Mouse (Mus musculus) heart, embryonic 12.5 days (tissue): ENCODE data around the gene Gm49387. TPM values are rescaled to one million over a fixed set of nuclear protein-coding genes. Genes with fewer than 3 reads are reported as not detected.
A peak's percentile ranks its signal among the peaks of the same experiment; 100 is the strongest.

ENCODE experiments used
- ATAC-seq: fragments of 200-750 bp; cut with Nextera tagmentation; 2 replicates; pipeline ENCODE4 v1.8.0; 2017; ENCODE audit warnings: moderate TSS enrichment, moderate library complexity; ENCODE audit not compliant: insufficient number of reproducible peaks, low FRiP score
- H3K27ac ChIP-seq: fragments of 300-500 bp; sonication (generic); 2 replicates; pipeline ENCODE4 v1.5.1; 2016; ENCODE audit warnings: mild to moderate bottlenecking, moderate library complexity; ENCODE audit not compliant: poor library complexity, severe bottlenecking
- H3K27me3 ChIP-seq: fragments of 300-500 bp; sonication (generic); replicated peaks from 2 replicates; pipeline ENCODE4 v1.6.1; 2016; ENCODE audit warnings: mild to moderate bottlenecking, moderate library complexity
- H3K36me3 ChIP-seq: fragments of 300-500 bp; sonication (generic); 2 replicates; pipeline ENCODE4 v1.6.1; 2016; ENCODE audit warnings: mild to moderate bottlenecking, moderate library complexity
- H3K4me1 ChIP-seq: fragments of 300-500 bp; sonication (generic); replicated peaks from 2 replicates; pipeline ENCODE4 v1.6.1; 2016; ENCODE audit warnings: mild to moderate bottlenecking
- H3K4me2 ChIP-seq: fragments of 300-500 bp; sonication (generic); 2 replicates; pipeline ENCODE4 v1.6.1; 2016; ENCODE audit warnings: mild to moderate bottlenecking, moderate library complexity
- H3K4me3 ChIP-seq: fragments of 300-500 bp; sonication (generic); 2 replicates; pipeline ENCODE4 v1.5.1; 2016; ENCODE audit warnings: mild to moderate bottlenecking
- H3K9ac ChIP-seq: fragments of 300-500 bp; sonication (generic); 2 replicates; pipeline ENCODE4 v1.6.1; 2016; ENCODE audit warnings: mild to moderate bottlenecking, moderate library complexity
- H3K9me3 ChIP-seq: fragments of 300-500 bp; sonication (generic); replicated peaks from 2 replicates; pipeline ENCODE4 v1.6.1; 2016; ENCODE audit warnings: mild to moderate bottlenecking, moderate library complexity
- WGBS: fragments of 180-500 bp; shearing (Covaris S2); methylation state at CpG from one replicate; pipeline ENCODE4 v1.1.7; 2016; 5-methylcytosine and 5-hydroxymethylcytosine counted together
- polyA plus RNA-seq: library from polyadenylated mRNA; unstranded; fragments of >200 nt; fragmentation: Nextera tagmentation; extraction: Ambion mirVana; gene quantifications from 2 replicates; pipeline ENCODE4 v1.2.1, GENCODE M21; 2016

The Gm49387 gene
- polyA plus RNA-seq, 1 experiment from 2014 or later: 0.10 TPM

DNA sequence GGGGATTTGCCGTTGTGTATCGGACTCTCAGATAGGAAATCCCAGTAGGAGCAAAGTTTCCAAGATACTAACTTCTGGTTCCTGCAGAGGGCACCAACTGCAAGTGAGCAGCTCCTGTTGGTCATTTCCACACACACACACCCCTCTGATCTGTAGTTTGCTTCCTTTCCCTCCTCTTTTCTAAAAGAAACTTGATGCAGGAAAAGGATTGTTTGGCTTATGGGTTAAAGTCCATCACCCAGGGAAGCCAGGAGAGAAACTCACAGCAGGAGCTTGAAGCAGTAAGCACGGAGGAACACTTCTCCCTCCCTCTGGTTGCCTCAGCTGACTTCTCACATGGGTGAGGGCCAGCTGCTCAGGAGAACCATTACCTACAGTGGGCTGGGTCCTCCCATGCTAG is 121.5 kb downstream of the Gm49387 start:
- H3K9ac ChIP-seq: no peak overlapping the region
- ATAC-seq: no peak
- no peak overlapping the region for H3K27ac ChIP-seq
- H3K27me3 ChIP-seq: no peaks in the 10 kb centered on the region
- no peaks in the 10 kb centered on the region for H3K36me3 ChIP-seq
- 24% methylated on average over 3 of the region's 3 CpGs for WGBS
- H3K4me1 ChIP-seq: peaks cover 3% of the 10 kb centered on the region; the same call in 1 of the 2 replicates
- peak overlapping the region; percentile 42 for H3K4me2 ChIP-seq
- no peak overlapping the region for H3K4me3 ChIP-seq
- H3K9me3 ChIP-seq: no peaks in the 10 kb centered on the region; the same call in 1 of the 2 replicates

DNA sequence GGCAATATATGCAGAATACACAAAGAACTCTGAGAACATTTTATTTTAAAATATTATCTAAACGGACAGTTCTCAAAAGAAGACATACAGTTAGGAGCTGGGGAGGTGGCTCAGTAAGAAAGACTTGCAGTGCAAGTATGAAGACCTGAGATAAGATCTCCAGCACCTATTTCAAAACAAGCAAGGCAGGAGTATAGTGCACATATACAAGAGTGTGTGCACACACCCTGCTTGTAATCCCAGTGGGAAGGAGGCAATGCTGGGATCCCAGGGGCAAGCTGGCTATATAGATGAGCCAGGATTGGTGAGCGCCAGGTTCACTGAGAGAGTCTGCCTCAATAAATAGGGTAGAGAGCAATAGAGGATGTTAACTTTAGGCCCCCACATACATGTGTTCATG is 124.8 kb downstream of the Gm49387 start:
- Histone ChIP-seq H3K9ac (no peak overlapping the region), H3K36me3 (peaks cover 5% of the 10 kb centered on the region; the same call in 1 of the 2 replicates), H3K27me3 (no peaks in the 10 kb centered on the region), H3K4me2 (no peak overlapping the region), H3K9me3 (no peaks in the 10 kb centered on the region; the same call in 1 of the 2 replicates), H3K27ac (no peak overlapping the region), H3K4me1 (peaks cover 3% of the 10 kb centered on the region; the same call in 1 of the 2 replicates), H3K4me3 (no peak overlapping the region)
- 83% methylated on average over 2 of the region's 2 CpGs for WGBS
- no peak for ATAC-seq

DNA sequence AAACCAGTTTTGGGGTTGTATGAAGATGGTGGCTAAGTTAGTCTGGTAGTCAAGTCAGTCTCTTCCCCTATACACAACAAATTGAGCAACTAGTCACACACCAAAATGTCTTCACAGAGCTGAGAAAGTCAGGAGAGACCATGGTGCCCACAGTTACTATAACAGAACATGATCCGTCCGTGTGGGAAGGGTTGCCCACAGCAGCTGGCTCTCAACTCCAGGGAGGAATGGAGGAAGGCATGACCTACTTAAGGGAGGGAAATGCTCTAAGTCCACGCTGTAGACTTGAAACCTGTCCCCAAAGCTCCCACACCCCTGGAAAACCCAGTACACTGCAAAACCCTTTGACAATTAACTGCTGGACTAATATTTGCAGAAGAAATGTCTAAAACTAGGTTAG is 130.4 kb downstream of the Gm49387 start:
- Histone ChIP-seq H3K9me3 (no peaks in the 10 kb centered on the region; the same call in 1 of the 2 replicates), H3K4me2 (no peak overlapping the region), H3K27ac (no peak overlapping the region), H3K27me3 (no peaks in the 10 kb centered on the region), H3K36me3 (peaks cover 48% of the 10 kb centered on the region), H3K4me1 (peaks cover 4% of the 10 kb centered on the region; the same call in 1 of the 2 replicates), H3K4me3 (no peak overlapping the region), H3K9ac (no peak overlapping the region)
- WGBS: 94% methylated on average over 3 of the region's 3 CpGs
- ATAC-seq: no peak

- Histone ChIP-seq H3K27ac (no peak overlapping the region), H3K9me3 (no peaks in the 10 kb centered on the region; the same call in 1 of the 2 replicates), H3K4me1 (peaks cover 4% of the 10 kb centered on the region; the same call in 1 of the 2 replicates), H3K4me3 (no peak overlapping the region), H3K36me3 (peaks cover 52% of the 10 kb centered on the region), H3K4me2 (no peak overlapping the region), H3K27me3 (no peaks in the 10 kb centered on the region), H3K9ac (no peak overlapping the region)
- 100% methylated on average over 2 of the region's 2 CpGs for WGBS
- no peak for ATAC-seq
Measured at GRCm38 (mm10) chr14:31509911-31510310, 130.8 kb downstream of the Gm49387 start.

DNA sequence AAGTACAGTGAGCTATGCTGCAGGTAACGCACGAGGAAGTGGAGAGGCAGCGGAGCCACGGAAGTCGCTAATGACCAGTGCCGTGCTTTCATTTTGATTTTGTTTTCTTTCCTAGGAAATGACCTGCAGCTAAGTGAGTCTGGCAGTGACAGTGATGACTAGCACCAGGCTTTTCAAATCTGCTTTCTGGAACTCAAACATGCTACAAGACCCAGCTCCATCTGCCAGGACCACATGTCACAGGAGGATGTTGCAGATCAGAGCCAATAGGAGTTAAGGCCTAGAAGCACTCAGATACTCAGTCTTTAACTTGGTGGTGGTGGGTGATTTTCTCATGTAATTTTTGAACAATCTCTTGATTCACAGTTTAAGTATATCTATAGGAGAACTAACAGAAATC is 134.2 kb downstream of the Gm49387 start:
- ATAC-seq: no peak
- Histone ChIP-seq H3K4me3 (no peak overlapping the region), H3K9ac (no peak overlapping the region), H3K27me3 (no peaks in the 10 kb centered on the region), H3K9me3 (no peaks in the 10 kb centered on the region), H3K4me2 (no peak overlapping the region), H3K4me1 (peaks cover 4% of the 10 kb centered on the region; the same call in 1 of the 2 replicates), H3K27ac (no peak overlapping the region), H3K36me3 (peaks cover 81% of the 10 kb centered on the region)
- 94% methylated on average over 6 of the region's 6 CpGs for WGBS

DNA sequence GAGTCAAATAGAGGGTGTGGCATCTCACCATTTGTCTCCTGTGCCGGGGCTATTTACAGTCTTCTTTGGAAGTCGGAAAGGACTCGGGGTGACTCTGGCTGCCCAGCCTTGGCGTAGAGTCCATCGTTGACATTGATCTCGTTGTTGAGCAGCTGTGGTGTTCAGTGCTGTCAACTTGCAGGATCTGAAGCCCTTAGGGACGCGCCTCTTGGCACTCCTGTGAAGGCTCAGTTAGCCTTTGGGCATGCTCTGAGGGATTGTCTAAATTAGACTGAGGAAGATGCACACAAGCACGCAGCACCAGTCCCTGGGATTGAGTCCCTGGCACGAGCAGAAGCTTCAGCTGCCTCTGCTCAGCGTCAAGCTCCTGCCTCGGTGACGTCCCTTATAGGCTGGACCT is 137.3 kb downstream of the Gm49387 start:
- Histone ChIP-seq H3K4me2 (no peak overlapping the region), H3K27me3 (no peaks in the 10 kb centered on the region), H3K27ac (no peak overlapping the region), H3K9ac (no peak overlapping the region), H3K9me3 (no peaks in the 10 kb centered on the region), H3K4me1 (peaks cover 6% of the 10 kb centered on the region), H3K36me3 (peaks cover 91% of the 10 kb centered on the region), H3K4me3 (no peak overlapping the region)
- WGBS: 85% methylated on average over 13 of the region's 13 CpGs
- no peak for ATAC-seq

Other genes starting within 250 kb of the Gm49387 start
- gene Sh3bp5, start 204.8 kb downstream of the Gm49387 start, polyA plus RNA-seq: 29.9 and 30.2 TPM in 2 replicates
- gene Eaf1, start 146.5 kb downstream of the Gm49387 start, polyA plus RNA-seq: 20.1 and 20.9 TPM in 2 replicates
- gene Mettl6, start 145.8 kb downstream of the Gm49387 start, polyA plus RNA-seq: 46.4 and 49.7 TPM in 2 replicates
- 7.6 and 7.7 TPM in 2 replicates for gene Colq, start 49.5 kb downstream of the Gm49387 start, polyA plus RNA-seq
- gene Btd, start 150 bp upstream of the Gm49387 start, polyA plus RNA-seq: 23.1 and 27.8 TPM in 2 replicates
- gene Hacl1, start 408 bp upstream of the Gm49387 start, polyA plus RNA-seq: 7.9 and 13.2 TPM in 2 replicates
- 8.8 and 11.7 TPM in 2 replicates for gene Ankrd28, start 189.8 kb upstream of the Gm49387 start, polyA plus RNA-seq